Mouse (Mus musculus): ENCODE results near the gene Gipc2.

Gipc2 gene

DNA sequence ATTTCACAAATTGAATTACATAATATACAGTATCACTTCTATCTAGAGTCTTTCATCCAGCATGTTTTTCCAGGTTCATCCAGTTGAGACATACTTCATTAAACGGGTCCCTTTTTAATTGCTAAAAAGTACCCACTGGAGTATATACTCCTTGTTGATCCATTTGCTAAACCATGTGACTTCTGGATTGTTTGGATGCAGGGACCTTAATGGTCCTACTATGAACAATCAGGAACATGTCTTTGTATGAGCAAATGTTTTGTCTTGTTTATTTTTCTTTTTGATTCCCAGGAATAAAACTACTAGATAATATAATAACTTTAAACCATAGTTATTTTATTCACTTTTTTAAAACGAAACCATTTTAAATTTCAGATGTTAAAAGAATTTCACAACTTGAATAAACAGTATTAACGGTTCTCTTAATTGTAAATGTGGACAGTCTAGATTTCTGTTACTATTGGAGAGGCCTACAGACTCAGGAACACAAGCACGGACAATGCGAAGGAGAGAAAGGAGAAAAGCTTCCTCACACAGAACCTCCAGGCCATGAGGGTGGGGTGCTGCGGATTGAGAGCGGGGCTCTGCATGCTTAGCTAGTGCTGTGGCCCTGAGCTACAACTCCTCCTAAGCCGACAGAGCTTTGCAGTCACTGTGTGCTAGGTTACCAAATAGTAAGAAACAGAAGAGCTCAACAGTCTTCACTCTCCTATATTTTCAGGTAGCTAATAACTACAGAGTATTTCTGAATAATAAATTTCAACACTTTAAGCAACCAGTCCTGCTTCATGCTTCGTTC, 24.8 kb upstream of the Gipc2 start:
- CTCF ChIA-PET, result no interaction called here

DNA sequence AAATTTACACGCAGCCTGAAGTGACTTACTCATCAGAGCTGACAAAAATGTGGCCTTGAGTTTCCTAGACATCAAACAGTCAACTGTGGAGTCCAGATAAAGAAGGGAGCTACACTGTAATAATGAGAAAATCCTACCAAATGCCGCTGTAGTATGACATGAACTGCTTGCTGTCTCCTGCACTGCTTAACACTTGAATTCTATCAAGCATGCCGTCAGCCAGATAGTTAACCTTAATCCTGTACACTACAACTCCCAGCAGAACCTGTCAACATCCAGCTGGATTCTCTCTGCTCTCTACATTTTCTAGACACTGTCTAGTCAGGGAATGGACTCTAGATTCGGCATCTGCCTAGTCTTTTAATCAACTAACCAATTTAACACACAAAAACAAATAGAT, 23.3 kb upstream of the Gipc2 start:
- CTCF ChIA-PET, result no interaction called here

DNA sequence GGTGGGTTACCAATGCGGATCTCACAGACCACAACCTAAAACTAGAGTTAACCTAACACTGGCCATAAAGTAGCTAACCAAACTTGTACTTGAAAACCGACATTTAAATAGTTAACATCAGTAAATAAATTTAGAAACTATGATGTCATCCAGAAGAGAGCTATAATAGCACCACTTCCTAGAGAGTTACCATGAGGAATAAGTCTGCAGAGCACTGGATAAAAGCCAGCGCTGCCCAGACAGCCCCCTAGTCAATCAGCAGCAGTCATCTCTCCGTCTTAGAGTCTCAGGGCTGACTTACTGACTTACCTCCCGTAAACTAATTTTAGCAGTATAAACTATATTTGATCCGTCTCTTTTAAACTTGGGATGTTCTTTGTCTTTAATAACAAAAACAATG, 20.1 kb upstream of the Gipc2 start:
- CTCF ChIA-PET, result no interaction called here

DNA sequence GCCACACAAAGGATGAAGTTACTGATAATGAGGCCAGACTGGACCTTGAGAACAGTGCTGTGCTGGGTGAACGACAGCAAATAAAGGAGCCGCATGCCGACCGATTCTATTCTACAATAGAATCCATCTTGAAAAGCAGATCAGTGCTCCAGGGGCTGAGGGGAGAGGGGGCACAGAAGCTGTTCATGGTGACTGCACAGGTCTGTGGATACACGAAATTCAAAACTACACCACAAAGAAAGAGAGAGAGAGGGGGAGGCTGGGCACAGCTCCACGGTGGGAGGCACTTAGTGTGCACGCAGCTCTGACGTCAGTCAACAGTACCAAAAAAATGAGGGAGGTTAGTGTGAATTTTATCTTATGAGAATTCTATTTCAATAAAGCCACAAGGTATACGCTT, 17.5 kb upstream of the Gipc2 start:
- CTCF ChIA-PET, result interaction anchor here (0.7 kb wide), 1 partner anchor 33 kb away, joined by 4 read pairs; no protein-coding TSS in a partner anchor

DNA sequence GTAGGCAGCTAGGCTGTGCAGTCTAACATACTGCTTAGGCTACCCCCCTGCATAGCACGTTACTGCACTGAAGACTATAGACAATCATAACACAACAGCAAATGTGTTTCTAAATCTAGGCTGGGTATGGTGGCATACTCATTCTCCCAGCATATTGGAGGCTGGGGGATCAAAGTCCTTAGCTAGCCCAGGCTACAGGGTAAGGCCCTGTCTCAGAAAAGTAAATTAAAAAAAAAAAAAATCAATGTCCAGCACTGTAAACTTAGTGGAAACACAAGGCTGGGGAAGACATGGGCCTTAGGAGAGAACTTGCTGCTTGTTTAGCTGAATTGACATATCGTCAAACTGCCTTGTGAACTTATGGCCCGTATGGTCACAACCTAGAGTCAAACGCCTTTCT, 14.6 kb upstream of the Gipc2 start:
- CTCF ChIA-PET, result interaction anchor here (0.6 kb wide), 1 partner anchor 67 kb away, joined by 3 read pairs; no protein-coding TSS in a partner anchor

DNA sequence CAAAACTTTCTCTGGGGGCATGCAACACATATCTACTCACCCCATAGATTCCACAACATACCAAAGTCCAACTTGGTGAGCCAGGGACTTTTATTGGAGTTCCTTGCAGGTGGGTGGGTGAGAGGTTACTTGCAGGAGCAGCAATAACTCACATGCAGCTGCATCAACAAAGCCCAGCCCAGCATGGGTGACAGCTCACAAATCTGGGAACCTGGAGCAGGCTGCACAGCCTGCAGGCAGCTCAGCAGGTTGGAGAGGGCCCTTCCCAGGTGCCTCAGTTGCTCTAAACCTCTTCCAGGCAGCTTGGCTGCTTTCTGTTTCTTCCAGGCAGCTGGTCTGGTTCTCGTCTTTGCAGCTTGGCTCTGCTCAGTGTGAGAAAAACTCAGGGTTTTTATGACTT, 13.3 kb upstream of the Gipc2 start:
- CTCF ChIA-PET, result no interaction called here

DNA sequence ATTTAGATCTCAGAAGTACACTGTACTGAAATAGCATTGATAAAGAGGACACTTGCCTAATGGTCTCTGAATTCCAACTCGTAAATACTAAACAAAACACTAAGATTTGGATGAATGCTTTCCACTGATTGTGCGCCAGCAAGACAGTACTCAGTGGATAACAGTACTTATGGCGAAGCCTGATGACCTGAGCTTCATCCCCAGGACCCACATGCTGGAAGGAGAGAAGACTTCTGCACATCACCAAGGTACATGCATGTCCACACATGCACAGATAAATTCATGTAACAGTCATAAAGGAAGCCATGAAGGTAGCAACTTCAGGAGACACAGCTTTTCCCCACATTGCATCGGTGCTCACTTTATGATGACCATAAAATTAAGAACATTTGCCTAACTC, 12.8 kb upstream of the Gipc2 start:
- CTCF ChIA-PET, result no interaction called here

DNA sequence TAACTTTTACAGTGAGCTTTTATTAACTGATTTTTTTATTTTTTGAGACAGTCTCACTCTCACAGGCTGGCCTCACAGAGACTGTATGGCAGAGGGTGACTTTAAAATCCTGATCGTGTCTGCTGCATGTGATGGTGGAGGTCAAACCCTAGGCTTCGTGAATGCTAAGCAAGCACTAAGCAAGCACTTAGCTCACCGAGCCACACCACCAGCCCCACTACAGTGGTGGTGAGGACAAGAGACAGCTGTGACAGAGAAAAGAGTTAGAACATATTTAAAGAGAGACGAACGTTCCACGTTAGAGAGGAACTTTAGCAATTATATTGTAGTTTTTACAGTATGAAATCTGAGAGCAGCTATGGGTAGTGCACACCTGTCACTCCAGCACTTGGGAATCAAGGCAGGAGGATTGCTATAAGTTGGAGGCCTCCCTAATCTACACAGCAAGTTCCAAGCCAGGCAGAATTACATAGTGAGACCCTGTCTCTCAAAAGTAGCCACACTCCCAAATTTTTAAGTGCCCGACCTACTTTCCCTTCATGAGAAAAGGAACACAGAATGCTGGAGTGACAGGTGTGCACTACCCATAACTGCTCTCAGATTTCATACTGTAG, 6.4 kb upstream of the Gipc2 start:
- CTCF ChIA-PET, result no interaction called here

DNA sequence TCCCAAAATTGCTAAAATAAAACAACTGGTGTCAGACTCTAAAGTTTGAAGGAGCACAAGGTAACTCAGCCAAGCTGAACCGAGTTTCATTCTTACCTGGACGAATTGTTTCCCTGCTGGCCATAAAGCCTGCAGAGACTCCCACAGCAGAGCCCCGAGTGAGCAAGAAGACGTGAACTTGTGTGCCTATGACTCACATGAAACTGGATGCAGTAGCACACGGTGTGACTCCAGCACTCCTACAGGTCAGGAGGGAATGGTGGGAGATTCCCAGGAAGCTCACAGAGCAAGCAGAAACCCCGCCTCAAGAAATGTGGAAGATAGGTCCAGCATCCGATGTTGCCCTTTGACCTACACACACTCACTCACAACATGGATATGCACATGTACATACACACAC, 5.8 kb upstream of the Gipc2 start:
- CTCF ChIA-PET, result no interaction called here

DNA sequence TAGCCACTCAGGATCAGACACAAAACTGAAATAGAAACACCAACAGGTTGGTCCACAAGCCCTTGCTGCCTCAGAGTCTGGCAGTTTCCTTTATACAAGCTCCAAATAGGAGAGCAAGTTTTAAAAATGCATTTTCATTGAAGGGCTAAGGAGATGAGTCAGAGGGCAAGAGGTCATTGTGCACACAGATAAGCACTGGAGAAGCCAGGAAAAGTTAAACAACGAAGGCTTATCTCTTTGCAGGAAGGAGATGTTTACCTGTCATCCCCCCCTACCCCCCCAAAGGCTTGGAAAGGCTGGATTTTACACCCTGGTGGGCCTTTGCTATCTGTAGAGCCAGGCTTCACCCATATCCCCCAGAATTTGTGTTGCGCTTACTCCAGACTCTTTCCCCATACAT, 5.2 kb upstream of the Gipc2 start:
- CTCF ChIA-PET, result no interaction called here

DNA sequence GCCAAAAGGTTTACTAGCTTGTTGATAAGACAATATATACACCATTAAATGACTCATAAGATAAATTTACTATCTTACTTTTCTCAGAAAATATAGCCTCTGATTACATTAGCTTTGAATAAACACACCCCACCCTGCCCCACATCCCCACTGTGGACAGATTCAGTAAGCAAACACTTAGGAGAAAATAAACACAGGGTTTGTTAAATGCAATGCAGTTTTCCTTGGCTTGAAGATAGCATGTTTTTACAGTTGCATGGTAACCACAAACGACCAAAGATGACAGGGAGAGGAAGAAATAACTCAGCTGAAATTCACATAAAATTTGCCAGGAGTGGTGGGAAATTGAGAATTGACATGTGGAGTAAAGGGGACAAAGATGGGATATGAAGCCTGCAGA, 4.4 kb upstream of the Gipc2 start:
- CTCF ChIA-PET, result no interaction called here

DNA sequence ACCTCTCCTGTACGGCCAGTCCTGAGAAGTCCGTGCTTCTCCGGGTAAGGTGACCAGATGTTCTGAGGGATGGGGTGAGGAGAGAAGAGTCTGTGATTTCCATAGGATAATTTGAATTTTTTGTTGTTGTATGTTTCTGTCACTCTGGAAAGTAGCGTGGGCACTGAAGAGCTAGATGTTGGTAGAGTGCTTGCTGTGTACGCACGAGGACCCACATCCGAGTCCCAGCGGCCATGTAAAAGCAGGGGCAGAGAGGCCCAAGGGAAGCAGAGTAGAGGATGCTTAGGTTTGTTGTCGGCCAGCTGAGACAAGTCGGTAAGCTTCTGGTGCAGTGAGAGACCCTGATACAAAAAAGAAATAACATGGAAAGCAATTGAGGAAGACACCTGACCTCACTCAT, 2.0 kb upstream of the Gipc2 start:
- CTCF ChIA-PET, result no interaction called here

DNA sequence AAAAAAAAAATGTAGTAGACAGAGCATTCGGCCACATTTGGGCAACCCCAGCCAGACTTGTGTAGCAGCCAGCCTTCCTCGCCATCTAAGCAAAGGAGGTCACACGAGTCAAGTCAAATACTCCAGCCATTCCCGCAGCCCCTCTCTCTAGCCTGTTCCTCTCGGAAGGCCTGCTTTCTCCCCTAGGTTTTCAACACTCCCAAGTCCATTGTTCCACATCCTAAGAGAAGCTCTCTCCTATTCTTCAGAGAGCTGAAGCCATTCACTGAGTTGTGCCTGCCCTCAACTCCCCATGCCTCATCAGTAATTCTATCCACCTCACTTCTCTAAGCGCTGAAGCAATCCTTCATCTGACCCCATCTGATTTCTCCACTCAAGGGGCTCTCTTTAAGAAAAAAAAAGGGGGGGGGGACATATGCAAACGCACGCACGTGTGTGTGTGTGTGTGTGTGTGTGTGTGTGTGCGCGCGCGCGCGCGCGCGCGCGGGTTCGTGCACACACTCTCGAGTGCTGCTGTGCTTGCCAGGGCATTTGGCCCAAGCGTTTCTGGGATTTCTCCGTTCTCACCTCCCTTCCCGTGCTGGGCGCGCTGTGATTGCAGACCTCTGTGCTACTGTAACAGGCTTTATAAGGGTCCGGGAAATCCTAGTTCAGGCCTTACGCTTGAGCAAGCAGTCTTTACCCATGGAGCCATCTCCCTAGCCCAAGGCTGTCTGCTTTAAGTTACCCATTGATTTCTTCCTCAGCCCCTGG, 845 bp upstream of the Gipc2 start:
- CTCF ChIA-PET, result no interaction called here

DNA sequence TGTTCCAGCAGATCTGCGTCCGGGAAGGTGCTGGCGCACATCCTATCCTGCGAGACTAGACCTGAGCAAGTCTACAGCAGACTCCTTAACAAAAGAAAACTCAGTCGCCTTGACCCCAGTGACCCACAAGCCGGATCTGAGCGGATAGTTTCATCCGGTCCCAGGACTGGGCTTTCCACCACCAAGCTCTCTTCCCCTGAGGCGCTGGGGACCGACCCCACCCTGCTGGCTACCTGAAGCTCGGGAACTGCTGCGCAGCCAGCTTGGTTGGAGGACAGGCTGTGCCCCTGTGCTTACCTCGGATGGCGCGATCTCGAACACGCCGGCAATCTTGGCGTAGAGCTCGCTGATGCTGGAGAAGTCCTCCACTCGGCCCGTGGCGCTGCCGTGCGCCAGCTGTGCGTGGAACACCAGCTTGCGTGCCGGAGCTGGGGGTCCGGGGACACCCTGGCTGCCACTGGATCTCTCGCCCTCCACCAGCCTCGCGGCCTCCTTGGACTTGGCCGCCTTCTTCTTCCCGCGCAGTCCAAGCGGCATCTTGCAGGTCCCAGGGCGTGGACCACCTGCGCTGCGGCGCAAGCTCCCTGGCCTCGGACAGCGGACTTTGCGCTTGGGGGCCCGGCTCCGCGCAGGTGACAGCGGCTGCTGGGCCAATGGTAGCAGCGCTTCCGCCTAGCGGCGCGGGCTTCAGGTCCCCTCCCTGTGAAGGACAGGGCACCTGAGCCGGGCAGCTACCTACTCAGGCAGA, 505 bp downstream of the Gipc2 start:
- CTCF ChIA-PET, result no interaction called here

DNA sequence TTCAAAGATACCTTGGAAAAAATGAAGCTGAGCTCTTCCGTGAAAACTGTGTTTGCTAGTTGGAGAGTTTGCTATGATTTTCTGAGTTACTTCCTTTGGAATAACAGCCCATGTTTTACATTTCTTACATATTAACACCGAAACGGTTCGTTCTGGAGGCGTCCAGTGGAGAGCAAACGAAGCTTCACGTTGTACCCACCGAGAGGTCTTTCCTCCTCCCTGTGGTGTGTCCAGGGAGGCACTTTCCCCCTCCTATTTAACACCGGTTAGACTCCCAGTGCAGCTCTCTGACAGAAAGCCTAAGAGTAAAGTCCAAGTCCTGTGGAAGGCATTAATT, 1.0 kb downstream of the Gipc2 start:
- CTCF ChIA-PET, result no interaction called here

DNA sequence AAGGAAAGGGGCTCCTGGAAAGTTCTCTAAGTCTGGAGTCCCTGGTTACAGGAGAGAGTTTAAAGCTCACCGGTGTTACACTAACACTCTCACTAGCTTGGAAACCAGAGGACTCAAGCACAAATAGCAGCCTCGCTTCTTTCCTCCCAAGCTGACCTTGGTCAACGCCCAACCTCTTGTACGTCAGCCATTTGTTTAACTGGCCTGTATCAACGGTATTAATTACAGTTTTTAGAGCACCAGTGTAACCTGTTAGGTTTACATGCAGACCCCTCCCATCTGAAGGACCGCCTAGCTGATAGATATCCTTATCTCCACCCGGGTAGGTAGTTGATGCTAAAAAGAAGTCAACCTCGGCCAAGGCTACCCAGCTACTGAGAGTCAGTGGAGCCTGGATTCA, 2.7 kb downstream of the Gipc2 start:
- CTCF ChIA-PET, result no interaction called here

DNA sequence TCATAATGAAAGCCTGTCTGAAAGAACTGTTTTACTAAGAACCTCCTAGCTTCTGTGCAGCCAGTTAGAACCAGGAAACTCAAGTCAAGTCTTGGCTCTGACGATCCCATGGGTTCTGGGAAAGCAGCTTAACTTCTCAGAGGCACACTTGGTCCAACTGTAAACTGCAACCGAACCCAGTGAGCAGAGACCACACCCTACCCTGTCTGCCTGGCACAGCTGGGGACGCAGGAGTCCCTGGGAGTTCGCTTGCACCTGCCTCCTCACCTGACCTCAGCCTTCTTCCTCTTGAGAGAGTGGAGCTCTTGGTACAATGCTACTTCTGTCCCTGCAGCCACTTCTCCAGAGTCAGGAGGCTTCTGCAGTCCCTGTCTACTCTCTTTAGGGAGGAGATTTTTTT, 5.4 kb downstream of the Gipc2 start:
- CTCF ChIA-PET, result no interaction called here

DNA sequence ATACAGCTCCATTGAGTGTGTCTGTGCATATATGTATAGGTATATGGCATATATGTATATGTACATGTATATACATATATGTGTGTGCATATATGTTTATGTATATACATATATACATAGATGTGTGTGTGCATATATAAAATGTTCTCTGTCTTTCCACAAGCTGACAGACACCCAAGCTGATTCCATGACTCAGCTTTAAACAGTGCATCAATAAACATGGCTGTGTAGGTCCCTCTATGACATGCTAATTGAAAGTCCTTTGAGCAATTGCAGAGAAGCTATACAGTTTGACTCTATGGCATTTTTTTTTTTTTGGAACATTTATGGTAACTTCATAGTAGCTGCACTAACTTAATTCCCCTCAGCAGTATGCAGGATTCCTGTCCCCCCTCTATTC, 6.7 kb downstream of the Gipc2 start:
- CTCF ChIA-PET, result no interaction called here

DNA sequence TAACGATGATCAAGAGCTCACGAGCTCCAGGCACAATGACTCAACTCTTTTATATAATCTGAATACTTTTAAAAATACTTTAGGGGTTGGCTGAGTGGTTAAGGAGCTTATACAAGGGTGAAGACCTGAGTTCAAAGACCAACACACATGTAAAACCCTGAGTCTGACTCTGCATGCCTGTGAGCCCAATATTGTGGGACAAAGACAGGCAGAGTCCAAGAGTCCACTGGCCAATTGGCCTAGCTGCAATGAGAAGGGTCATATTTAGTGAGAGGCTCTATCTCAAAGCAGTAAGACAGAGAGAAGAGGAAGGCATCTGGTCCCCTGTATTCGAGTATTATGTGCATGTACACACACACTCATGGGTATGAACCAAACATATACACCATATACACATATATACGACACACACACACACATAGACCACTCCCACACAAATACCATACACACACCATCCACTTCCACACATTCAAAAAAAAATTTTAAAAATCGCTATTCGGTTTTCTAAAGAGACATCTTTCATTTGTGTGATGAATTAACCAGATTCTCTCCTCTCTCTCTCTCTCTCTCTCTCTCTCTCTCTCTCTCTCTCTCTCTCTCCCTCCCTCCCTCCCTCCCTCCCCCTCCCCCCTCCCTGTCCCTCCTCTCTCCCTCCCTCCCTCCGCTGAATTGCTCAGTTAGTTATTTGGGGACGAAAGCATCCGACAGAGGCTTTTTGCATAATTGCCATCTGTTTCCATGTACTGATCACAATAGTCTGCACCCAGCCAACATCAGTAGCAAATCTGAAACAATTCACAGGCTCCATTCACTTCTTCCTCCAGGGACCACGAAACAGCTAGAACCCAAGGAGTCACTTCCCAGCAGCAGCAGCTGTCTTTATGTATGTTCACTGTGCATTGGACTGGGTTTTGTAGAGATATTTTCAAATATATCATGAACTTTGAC, 7.4 kb downstream of the Gipc2 start:
- CTCF ChIA-PET, result no interaction called here

DNA sequence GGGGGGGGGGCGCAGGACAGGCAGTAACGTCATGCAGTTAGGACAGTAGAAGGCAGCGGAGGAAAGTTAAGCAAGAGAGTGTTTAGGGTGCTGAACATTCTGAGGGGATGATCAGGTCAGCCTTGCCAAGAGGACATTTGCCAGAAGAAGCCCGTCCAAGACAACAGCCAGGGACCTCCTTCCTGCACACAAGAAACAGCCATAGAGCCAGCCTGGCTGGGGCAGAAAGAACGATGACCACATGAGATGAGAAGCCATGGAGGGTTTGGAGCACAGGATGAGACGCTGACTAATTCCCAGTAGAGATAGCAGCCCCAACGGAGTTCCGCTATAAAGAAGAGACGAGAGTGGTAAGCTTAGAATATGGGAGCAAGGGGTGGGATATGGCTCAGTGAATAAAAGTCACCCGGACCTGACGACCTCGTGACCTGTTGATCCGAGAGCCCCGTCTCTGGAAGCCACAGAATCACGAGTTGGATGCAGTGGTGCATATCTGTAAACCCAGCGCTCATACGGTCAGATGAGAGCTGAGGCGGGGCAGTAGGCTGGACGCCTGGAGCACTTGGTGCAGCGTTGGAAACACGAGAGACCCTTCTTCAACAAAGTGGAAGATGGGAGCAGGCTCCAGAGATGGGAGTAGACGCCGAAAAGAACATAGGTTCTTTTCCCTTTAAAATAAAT, 9.1 kb downstream of the Gipc2 start:
- CTCF ChIA-PET, result no interaction called here
